Mouse (Mus musculus) lung, postnatal 4 days (tissue): Measurements from ENCODE around the gene Inpp5k.
"Not testable (repeated sequence)": the region's sequence is repeated elsewhere in the genome, so short reads cannot be mapped to it uniquely, and the experiment has no call there.

Source experiments
- DNase-seq, 2 experiments: peaks; one replicate each; pipeline ENCODE4 v3.0.0; 2021

The Inpp5k gene

DNA sequence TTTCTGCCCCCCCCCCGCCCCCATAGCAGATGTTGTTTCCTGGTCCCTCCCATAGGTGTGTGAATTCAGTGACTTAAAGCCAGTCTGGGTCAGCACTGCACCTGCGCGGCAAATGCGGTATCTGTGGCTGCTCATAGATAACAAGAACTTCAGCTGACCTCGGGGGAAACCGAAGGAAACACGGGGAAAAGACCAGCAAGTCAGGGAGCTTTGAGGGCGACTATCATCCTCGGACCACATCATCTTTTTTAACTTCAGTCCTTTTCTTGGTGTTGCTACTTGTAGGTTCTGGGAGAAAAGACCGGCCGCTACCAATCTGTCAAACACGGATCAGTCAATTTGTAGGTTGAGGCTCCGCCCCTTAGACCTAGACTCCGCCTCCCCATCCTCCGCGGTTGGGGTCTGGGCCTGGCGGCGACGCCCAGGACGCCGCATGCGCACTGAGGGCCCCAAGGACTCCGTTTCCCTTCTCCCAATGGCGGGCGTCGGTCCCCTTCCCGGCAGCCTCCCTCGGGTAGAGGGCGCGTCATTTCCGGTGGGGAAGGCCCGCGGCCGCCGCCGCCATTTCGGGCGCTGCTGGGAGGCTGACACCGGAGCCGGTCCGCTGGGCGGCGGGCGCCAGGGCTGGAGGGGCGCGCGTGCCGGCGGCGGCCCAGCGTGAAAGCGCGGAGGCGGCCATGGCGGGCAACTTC lies 48.1 kb downstream of the Inpp5k start, which contains the start of gene Crk:
TSS of gene Crk (plus strand) at position 513 of the 692 bp plus-strand sequence.
- DNase-seq, result peak; percentile 99

DNA sequence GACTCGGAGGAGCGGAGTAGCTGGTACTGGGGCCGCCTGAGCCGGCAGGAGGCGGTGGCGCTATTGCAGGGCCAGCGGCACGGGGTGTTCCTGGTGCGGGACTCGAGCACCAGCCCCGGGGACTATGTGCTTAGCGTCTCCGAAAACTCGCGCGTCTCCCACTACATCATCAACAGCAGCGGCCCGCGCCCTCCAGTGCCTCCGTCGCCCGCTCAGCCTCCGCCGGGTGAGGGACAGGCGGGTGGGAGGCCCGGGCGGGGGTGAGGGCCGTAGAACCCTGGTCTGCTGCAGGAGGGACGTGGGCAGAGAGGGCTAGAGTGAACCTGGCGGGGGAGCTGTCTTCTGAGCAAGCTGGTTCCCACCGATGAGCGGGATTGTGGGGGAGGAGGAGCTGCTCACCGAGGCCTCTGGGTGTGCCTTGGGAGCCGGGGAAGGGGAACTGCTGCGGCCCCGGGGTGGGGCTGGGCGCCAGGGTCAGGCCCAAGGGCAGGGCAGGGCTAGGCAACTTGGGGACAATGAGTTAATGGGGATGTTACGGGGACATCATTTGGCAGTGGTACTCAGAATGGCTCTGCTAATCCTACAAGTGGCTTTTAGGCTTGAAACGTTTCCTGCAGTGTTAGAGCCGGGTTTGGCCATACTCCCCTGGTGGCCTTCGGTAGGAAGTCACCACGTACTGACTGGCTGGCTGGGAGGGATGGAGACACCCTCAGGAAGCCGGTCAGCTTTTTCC lies 48.8 kb downstream of the Inpp5k start:
- DNase-seq, result peak; percentile 76 to 77

DNA sequence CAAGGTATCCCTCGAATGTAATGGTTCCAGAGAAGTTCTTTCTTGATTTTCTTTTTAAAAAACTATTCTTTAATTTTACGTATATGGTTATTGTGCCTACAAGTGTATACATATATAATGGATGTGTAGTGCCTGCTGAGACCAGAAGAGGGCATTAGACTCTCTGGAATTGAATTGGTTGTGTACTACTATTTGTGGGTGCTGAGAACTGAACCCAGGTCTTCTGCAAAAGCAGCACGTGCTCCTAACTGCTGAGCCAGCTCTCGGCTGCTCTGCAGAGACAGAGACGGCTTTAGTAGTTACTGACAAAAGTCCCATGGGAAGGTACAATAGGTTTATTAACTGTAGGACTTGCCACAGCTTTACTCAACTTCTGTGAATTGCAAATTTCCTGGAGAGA lies 53.7 kb downstream of the Inpp5k start:
- DNase-seq, result no peak

DNA sequence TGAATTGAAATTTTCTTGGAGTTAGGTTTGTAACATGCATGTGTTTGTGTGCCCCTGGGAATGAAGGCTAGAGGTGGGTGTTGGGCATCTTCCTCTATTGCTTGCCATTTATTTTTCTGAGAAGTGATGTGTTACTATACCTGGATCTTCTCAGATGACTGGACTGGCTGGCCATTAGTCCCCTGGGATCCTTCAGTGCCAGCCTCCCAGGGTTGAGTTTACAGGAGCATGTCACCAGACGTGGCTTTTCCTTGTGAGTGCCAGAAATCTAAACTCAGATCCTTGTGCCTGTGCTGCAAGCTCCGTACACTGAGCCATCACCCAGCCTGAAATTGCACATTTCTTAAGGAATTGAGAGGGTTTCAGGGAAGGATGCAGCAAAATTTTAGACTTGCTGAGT lies 54.2 kb downstream of the Inpp5k start:
- DNase-seq, result no peak

DNA sequence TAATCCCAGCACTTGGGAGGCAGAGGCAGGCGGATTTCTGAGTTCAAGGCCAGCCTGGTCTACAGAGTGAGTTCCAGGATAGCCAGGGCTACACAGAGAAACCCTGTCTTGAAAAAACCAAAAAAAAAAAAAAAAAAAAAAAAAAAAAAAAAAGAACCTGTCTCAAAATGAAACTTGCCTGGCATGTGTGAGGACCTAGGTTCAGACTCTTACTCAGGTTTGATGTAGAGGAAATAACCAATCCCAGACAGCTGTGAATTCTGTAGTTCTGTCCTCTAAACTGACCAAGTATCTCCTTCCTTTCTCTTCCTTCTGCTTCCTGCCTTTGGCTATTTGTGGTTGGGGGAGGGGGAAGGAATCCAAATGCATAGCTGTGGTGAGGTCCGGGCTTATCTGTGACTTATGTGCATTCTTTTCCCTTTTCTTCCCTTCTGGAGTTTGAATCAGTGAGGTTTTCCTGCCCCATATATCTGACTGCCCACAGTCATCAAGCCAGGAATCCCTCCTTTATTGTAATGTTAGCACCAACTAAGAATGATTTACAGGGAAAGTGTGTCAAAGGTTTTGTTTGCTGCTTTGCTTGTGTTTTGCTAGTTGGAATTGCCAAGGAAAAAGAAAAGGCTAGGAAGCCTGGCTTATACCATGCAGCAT lies 56.7 kb downstream of the Inpp5k start:
- no peak for DNase-seq

DNA sequence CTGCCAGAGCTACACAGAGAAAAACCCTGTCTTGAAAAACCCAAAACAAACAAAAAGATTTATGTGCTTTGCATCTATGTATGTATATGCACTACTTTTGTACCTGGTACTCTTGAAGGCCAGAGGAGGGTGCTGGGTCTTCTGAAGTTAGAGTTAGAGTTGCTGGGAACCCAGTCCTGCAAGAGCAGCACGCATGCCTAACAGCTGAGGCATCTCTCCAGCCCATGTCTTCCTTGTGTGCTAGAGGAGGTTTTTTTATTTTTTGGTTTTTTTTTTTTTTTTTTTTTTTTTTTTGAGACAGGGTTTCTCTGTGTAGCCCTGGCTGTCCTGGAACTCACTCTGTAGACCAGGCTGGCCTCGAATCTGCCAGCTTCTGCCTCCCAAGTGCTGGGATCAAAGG lies 57.3 kb downstream of the Inpp5k start:
- DNase-seq, result no peak

DNA sequence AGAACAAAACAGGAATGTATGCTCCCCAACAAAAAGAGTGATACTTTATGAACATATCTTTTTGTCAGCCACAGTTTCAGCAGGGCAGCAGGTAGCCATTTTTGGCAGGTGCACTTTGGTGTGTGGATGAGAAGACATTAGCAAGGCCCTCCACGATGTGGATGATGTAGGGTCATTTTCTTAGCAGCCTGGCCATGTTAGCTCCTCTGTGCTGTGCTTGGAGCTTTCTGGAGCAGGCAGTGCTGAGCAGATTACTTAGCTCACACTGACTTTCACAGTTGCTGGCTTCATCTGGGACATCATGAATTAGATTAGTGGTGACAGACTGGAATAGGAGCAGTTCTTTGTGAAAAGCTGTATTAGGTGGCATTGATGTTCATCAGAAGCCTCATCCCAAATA lies 59.2 kb downstream of the Inpp5k start:
- no peak for DNase-seq

DNA sequence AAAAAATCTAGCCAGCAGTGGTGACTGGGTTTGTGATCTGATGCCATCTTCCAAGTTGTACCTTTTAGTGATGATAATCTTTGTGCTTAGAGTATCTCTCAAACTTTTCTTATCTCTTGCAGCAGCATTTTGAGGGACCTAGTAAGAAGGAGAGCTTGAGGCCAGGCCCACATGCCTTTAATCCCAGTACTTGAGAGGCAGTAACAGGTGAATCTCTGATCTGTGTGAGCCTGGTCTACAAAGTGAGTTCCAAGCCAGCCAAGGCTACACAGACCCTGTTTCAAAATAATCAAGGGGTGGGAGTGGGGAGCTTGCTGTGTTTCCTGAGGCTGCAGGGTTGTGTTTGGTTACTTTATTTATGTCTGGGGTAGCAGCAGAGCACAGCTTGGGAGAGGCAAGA lies 60.3 kb downstream of the Inpp5k start:
- DNase-seq, result no peak

DNA sequence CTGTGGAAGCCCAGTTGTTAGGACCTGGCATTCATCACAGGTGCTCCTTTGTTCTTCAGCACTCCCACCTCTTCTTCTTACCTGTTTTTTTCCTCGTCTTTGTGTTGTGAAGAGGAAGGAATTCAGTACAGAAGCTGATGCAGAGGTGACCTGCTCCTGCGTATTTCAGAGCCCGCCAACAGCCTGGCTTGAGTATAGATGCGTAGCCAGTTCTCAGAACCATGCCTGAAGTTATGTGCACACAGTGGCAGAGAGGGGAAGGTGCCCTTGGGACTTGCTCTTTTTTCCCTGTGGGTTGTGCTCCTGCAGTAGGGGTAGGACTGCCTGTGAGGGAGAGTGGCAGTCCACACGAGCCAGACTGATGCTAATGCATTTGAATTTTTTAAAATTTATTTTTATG lies 62.8 kb downstream of the Inpp5k start:
- DNase-seq, result no peak

DNA sequence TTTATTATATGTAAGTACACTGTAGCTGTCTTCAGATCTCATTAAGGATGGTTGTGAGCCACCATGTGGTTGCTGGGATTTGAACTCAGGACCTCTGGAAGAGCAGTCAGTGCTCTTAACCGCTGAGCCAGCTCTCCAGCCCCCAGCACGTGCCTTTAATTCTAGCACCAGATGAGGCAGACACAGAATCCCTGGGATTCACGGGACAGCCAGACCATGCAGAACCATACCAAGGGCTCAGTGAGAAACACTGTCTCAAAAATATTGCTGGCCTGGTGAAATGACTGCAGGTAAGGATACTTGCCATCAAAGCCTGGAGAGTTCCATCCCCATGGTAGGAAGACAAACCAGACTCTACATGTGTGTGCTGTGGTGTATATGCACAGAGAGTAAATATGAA lies 66.7 kb downstream of the Inpp5k start:
- not testable (repeated sequence) for DNase-seq
